Mouse (Mus musculus) erythroblast, adult 5-6 weeks (primary cell): ENCODE results near the gene Micall2. TPM values are rescaled to one million over a fixed set of nuclear protein-coding genes. Genes with fewer than 3 reads are reported as not detected.
A peak's percentile ranks its signal among the peaks of the same experiment; 100 is the strongest.

Experiments
- ATAC-seq: replicated peaks from 2 replicates; pipeline ENCODE4 v1.8.0; 2016; ENCODE audit warnings: moderate number of reproducible peaks, mild to moderate bottlenecking, moderate TSS enrichment, inconsistent platforms; ENCODE audit not compliant: poor library complexity, low FRiP score, severe bottlenecking
- total RNA-seq, 2 experiments: library from RNA; stranded (forward) in 1 of 2; stranded (reverse) in 1 of 2; fragments of 150-400 nt in 1 of 2; fragments of 200-764, 138-1000 nt in 1 of 2; gene quantifications; 2 replicates each; pipeline versions ENCODE4 v1.2.3 to v1.2.4; 2015 to 2017; ENCODE audit warnings: low replicate concordance in 2 of 2

The Micall2 gene
- total RNA-seq, 2 experiments from 2014 or later = 11.1 to 12.2 TPM

DNA sequence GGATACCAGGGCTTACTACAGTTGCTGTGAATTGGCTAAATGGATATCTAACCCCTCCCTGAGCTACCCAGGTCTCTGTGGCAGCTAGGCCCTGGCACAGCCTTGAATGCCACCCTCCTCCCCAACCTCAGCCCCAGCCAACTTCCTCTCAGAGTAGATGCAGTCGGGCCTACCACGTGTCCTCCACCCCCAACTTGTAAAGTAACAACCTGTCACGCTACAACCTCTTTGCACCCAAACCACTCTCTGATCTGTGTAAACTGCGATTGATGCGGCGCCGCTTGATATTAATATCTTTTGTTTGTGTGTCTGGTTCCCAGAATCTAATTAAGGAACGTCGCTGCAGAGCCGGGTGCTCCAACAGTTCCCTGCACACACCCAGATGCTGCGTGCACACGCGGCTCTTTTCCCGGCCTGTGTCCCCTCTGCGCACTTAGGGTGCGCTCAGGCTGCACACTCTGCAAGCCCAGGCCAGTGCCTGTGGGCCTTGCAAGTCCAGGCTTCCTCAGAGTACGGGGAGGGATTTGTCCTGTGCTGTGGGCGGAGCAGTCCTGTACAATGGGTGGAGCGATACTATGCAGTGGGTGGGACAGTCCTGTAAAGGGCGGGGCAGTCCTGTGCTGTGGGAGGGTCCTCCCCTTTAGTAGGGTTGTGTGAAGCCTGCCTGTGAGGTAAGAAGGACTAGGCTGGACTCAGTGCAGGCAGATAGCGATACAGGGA lies 49.4 kb downstream of the Micall2 start:
- 0 out of 2 replicates have a peak, but pooled peaks have one; percentile 15 for ATAC-seq

DNA sequence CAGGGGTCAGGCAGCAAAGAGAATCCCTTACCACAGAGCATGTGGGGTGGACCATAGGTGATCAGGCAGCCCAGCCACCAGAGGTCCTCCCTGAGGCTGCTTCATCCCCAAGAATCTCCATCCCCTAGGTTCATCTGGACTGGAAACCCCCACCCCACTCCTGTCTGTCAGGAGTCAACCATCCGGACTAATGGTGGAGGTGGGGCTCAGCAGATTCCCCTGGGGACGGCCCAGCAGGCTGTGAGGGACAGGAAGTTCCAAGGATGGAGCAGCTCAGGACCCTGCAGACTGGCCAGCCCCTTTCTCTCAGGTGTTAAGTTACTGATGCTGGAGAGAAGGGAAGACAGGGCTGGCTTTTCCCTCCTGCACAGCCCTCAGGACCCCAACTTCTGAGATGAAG lies 52.9 kb downstream of the Micall2 start:
- no peak for ATAC-seq

DNA sequence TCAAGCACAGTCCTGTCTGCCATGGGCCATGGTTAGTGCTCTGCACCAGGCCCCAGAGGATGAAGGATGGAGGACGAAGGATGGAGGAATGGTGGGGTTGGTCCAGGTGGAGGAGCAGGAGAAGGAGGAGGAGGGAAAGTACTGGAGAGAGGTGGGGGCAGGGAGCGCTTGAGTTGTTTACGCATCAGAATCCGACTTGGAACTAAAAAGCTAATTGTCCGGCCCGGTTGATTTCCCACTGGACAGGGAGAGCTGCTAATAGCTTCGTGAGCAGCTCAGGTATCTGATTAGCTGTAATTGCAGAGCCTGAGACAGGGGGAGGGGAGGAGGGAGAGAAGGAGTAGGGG lies 53.5 kb downstream of the Micall2 start:
- ATAC-seq = no peak

DNA sequence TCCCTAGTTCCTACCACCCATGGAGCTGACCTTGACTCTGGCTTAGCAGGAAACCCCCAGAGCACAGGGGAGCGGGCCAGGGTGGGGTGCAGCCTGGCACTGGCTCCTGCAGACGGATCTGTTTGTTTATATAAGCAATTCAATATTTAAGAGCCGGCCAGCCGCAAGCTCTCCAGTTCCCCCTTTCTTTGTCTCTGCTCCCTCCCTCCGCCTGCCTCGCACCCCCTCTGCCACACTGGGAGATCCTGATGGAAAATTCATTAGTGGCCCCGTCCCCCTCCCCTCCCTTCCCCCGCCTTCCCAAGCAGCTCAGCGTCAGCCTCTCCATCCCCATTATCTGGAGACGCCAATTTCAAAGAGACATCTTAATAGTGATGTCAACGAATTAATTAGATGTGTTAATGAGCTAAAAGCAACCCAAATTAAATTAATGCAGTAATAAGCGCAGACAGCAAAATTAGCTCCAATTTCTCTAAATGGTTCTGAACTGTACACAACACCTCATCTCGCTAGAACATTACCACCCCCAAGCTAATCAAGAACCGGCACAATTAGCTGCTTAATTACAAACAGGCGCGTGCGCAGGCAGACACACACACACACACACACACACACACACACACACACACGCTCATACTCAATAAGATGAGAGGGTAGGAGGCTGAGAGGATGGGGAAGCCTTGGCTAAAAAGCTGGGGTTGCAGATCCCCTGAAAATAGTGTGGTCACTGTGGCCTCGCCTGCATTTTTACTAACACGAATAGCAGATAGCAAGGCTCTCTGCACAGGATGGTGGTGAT lies 54.1 kb downstream of the Micall2 start:
- ATAC-seq = no peak

DNA sequence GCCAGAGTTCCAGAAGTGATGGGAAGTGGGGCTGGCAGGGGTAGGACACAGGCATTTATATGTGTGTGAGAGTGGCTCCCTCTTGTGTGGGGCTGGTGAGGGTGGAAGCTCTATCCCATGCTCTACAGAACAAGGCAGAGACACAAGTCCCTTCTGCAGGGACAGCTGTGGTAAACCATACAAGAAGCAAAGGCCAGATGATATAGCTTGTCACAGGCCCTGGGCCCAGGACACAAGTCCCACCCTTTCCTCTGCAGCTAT lies 60.5 kb downstream of the Micall2 start:
- no peak for ATAC-seq

DNA sequence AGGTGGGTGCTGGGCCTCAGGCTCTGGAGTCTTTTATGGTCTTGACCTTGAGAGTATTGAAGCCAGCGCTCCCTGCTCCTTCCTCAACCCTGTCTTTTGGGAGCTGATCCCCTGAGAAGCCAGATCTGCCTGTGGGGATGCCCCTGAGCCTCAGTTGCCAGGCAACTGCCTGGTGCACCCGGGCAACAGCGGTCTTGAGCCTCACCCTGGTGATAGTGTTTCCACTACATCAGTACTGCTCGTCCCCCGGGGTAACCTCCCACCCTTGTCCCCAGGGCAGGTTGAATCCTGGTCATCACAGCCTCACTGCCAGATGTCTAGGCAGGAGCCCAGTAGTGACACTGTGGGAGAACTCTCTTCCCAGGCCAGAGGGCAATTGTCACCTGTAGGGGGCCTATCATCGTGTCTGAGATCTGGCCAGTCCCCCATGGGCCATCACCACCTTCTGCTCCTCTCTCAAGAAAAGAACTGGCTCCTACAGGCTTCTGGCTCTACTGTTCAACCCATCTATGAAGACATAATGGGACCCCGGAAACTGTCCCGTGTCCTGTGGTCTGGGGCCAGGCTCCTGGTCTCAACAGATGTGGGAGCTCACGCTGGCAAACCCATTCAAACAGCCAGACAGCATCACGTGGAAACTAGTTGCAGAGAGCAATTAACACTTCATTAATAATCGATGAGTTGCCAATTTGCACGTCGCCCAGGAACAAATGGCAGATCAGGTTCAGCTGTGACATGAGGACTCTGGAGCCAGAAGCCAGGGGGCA lies 61.0 kb downstream of the Micall2 start:
- ATAC-seq = no peak

DNA sequence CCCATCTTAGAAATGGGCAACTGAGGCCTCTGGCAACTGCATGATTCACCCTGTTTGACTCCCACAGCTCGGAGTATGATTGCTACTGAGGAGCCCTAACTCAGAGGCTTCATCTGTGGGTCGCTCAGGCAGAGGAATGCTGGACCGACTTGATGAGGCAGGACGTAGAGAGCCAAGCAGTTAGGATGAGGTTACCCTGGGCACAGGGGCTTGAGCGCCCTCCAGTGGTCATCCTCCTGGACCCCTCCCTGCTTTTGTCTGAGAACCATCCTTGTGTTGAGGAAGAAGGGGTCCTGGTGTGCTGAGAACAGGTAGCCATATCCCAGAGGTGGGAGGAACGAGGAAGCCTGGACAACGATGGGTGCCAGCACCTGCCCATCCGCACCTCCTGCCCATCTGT lies 66.8 kb downstream of the Micall2 start:
- no peak for ATAC-seq

DNA sequence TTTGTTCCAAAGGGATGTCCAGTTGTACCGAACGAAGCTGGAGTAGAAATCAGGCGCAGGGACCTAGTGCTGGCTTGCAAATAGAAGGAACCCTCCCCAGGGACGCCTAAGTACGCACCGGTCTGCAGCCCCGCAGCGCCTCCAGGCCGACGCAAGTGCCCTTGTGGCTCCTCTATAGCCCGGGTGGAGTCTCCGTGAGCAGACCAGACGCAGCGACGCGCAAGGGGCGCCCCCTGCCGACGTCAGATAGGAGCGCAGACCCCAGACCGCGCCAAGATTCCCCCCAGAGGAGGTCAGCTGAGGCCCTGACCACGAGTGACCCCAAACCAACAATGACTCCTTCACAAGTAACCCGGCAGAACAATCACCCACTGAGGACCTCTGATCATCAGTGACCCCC lies 67.6 kb downstream of the Micall2 start:
- peak; percentile 50; the same call in 1 of the 2 replicates for ATAC-seq

DNA sequence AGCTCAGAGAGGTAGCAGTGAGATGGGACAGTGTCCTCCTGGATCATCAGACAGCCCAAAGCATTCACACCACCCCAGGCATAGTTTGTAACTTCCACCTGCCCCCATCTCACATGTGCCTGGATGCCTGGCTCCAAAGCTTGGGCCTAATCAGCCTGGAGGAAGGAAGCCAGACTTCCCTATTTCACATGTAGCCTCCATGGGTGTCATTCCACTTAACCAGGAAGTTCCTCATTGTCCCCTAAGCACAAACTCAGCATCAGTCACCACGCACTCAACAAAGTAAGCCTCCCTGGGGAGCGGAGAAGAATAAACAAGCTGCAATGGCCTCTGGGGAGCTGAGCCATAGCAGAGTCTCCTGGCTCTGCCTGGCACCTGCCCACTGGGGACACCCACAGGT lies 69.6 kb downstream of the Micall2 start:
- ATAC-seq = no peak

DNA sequence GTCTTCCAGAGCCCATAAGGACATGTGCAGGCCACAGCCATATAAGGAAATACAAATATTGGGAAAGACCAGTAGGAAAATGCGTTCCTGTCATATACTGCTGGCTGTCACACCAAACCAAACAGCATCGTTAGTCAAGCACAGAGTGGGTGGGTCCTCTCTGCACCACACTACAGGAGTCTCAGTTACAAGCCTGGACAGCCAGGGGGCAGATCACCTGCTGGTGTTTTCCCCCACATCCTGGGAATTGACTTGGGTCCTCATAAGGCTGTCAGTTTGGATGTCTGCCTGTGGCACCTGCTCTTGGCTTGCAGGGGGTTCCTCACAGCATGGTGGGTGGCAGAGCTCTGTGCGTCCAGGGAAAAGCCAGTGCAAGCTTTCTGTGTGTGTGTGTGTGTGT lies 70.8 kb downstream of the Micall2 start:
- ATAC-seq = no peak

DNA sequence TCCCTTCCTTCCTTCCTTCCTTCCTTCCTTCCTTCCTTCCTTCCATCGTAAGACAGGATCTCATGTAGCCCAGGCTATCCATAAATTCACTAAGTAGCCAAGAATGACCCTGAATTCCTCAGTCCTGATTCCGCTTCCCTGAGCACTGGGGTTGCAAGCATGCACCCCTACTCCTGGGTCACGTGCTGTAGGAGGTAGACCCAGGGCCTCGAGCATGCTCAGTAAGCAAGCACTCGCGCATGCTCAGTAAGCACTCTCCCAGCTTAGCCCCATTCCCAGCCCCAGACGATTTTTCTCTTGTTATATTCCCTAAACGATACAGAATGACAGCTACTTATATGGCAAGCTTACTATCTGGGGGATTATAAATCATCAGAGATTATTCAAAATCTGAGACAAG lies 74.4 kb downstream of the Micall2 start:
- no peak for ATAC-seq

DNA sequence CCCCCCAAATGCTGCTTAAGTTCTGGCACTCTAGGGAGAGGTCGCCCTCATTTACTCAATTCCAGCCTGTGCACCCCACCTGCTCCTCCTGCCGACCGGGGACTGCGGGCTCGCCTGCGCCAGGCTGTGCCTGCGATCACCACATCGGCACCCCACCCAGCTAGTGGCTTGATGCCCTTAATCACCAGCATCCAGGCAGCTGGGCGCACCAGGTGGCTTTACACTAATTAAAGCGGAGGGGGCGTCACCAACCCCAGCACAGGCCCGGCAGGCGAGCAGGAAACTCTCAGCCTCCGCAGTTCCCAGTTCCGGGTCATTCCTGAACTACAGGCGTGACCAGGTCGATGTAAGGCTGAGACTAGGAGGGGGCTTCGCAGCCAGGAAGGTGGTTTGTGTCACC lies 76.8 kb downstream of the Micall2 start:
- ATAC-seq = no peak

DNA sequence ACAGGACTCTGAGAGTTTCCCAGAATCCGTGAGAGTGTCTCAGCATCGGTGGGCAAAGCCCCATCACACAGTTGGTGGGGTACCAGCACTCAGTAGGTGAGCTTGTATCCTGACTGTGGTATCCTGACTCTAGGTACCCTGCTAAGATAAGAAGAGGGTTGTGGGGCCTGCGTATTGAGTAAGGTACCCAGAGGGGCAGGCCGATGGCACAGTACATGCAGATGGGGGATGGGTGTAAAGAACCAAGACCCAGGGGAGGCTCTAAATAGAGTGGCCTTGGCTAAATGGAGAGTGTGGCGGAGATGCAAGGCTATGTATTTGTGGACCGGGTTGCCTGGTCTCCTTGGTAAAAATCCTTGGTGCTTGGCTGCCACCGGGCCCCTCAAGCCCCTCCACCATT lies 77.3 kb downstream of the Micall2 start:
- peak; percentile 38; the same call in 1 of the 2 replicates for ATAC-seq

DNA sequence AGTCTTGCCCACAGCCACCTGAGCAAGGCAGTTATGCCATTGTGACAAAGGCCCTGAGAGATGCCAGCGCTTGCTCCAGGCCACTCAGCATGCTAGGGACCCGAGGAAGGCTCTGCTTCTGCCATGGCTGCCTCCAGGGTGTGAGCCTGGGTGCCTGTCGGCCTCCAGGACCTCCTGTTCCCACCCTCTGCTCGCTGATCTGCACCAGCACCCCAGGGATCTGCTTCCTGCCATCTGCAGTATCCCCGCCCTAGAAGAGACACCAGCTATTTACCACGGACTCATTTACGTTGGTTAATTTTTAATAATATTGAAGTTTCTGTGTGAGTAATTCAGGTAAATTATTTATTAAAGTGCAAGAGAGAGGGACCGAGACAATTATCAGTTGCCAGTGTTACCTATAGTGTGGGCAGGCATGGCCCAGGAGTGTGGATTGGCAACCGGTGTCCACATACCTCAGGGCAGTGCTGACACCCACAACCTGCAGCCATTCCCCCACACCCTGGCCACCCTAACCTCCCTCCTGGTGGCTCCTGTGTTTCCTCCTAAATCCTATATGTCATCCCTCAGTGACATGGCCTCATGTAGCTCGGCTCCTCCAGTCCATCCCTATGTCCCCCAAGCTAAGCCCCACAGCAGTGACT lies 78.1 kb downstream of the Micall2 start:
- ATAC-seq = no peak

Other genes starting within 250 kb of the Micall2 start
- not detected in 2 replicates for gene Uncx, start 192.8 kb downstream of the Micall2 start, total RNA-seq (2015; ENCODE audit: low replicate concordance)
- gene Uncx, start 192.8 kb downstream of the Micall2 start, total RNA-seq (2017; ENCODE audit: low replicate concordance) = not detected in 2 replicates
- gene Ints1, start 39.3 kb upstream of the Micall2 start, total RNA-seq (2015; ENCODE audit: low replicate concordance) = 21.3 and 30.7 TPM in 2 replicates
- gene Ints1, start 39.3 kb upstream of the Micall2 start, total RNA-seq (2017; ENCODE audit: low replicate concordance) = 10.9 and 28.0 TPM in 2 replicates
- 72.4 and 83.0 TPM in 2 replicates for gene Mafk, start 55.2 kb upstream of the Micall2 start, total RNA-seq (2015; ENCODE audit: low replicate concordance)
- 147 and 218 TPM in 2 replicates for gene Mafk, start 55.2 kb upstream of the Micall2 start, total RNA-seq (2017; ENCODE audit: low replicate concordance)
- gene Tmem184a, start 83.6 kb upstream of the Micall2 start, total RNA-seq (2015; ENCODE audit: low replicate concordance) = not detected in 2 replicates
- 0.14 TPM in 1 of 2 replicates, not detected in the other for gene Tmem184a, start 83.6 kb upstream of the Micall2 start, total RNA-seq (2017; ENCODE audit: low replicate concordance)
- gene Gm26938, start 90.1 kb upstream of the Micall2 start, total RNA-seq (2015; ENCODE audit: low replicate concordance) = not detected in 2 replicates
- not detected in 2 replicates for gene Gm26938, start 90.1 kb upstream of the Micall2 start, total RNA-seq (2017; ENCODE audit: low replicate concordance)
- 4.0 and 6.0 TPM in 2 replicates for gene Psmg3, start 90.5 kb upstream of the Micall2 start, total RNA-seq (2015; ENCODE audit: low replicate concordance)
- 4.3 and 6.1 TPM in 2 replicates for gene Psmg3, start 90.5 kb upstream of the Micall2 start, total RNA-seq (2017; ENCODE audit: low replicate concordance)
- not detected in 2 replicates for gene Elfn1, start 171.6 kb upstream of the Micall2 start, total RNA-seq (2015; ENCODE audit: low replicate concordance)
- not detected in 2 replicates for gene Elfn1, start 171.6 kb upstream of the Micall2 start, total RNA-seq (2017; ENCODE audit: low replicate concordance)